In the genomic region with DNA sequence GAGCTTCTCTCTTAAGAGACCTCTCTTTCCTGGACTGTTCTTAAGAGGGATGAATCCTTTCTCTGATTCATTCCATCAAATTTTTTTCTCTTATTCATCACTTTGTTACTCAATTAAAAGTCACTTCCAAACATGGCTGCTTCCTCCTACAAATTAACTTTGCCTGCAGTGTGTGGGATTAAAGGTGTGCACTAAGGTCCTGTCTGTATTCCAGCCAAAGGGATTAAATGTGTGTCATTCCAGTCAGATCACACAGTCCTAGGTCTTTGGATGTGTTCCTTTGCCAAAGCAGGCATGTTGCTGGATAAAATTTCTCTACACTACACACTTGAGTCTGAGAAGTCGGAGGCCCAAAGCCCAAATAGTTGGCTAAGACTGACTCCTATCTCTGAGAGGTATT, we compare ENCODE assay signal across 35 mouse cellular contexts.
"Had no signal": no experiment of that assay in that cellular context is flagged by ENCODE, and none has a peak within 500 bp of the region (broad histone marks: within the 10 kb centered on the region; RNA-seq: fewer than 3 reads in every experiment).

No protein-coding gene starts in this region.

- ATAC-seq: hindbrain, embryonic 16.5 days; hindbrain, postnatal 0 days; inflammation-experienced regulatory T-cells, adult 6 months; intestine, embryonic 15.5 days; intestine, embryonic 16.5 days; intestine, postnatal 0 days had no signal

- H3K36me3 ChIP-seq: heart, embryonic 12.5 days; heart, embryonic 13.5 days; heart, embryonic 15.5 days; hindbrain, embryonic 10.5 days; hindbrain, embryonic 12.5 days; hindbrain, embryonic 13.5 days; hindbrain, embryonic 15.5 days; intestine, embryonic 15.5 days; kidney, embryonic 15.5 days had no signal

- H3K27ac ChIP-seq: heart, embryonic 13.5 days; heart, embryonic 15.5 days; hindbrain, embryonic 10.5 days; hindbrain, embryonic 12.5 days; hindbrain, embryonic 13.5 days; hindbrain, embryonic 14.5 days; hindbrain, embryonic 15.5 days; hindbrain, postnatal 0 days; intestine, embryonic 15.5 days; kidney, embryonic 15.5 days; kidney, postnatal 0 days; layer of hippocampus, adult 2 months; left cerebral cortex, adult 2 months had no signal

- H3K27me3 ChIP-seq: heart, embryonic 12.5 days; heart, embryonic 13.5 days; heart, embryonic 15.5 days; hindbrain, embryonic 12.5 days; hindbrain, embryonic 13.5 days; hindbrain, embryonic 15.5 days; intestine, embryonic 15.5 days; kidney, embryonic 15.5 days had no signal

- DNase-seq: heart, postnatal 10 days; heart, postnatal 14 days; heart, postnatal 36 days; heart, postnatal 4 days; kidney, adult 11 months; kidney, adult 18-20 months; kidney, adult 2 months; kidney, adult 8-10 months; kidney, adult 9 months; kidney, postnatal 10 days; kidney, postnatal 14 days; kidney, postnatal 25 days; kidney, postnatal 36 days; kidney, postnatal 4 days; layer of hippocampus, adult 9-11 months; layer of hippocampus, postnatal 36 days had no signal

- H3K4me2 ChIP-seq: heart, embryonic 11.5 days; heart, embryonic 12.5 days; heart, embryonic 13.5 days; heart, embryonic 15.5 days; hindbrain, embryonic 12.5 days; hindbrain, embryonic 13.5 days; hindbrain, embryonic 14.5 days; hindbrain, embryonic 15.5 days; intestine, embryonic 15.5 days; kidney, embryonic 15.5 days had no signal

- H3K4me1 ChIP-seq: heart, embryonic 12.5 days; heart, embryonic 13.5 days; heart, embryonic 15.5 days; hindbrain, embryonic 10.5 days; hindbrain, embryonic 12.5 days; hindbrain, embryonic 13.5 days; hindbrain, embryonic 15.5 days; intestine, embryonic 15.5 days; kidney, embryonic 15.5 days had no signal

- H3K9ac ChIP-seq: heart, embryonic 12.5 days; heart, embryonic 13.5 days; heart, embryonic 15.5 days; hindbrain, embryonic 12.5 days; hindbrain, embryonic 13.5 days; hindbrain, embryonic 14.5 days; hindbrain, embryonic 15.5 days; intestine, embryonic 15.5 days; kidney, embryonic 15.5 days had no signal

- H3K9me3 ChIP-seq: heart, embryonic 12.5 days; heart, embryonic 13.5 days; heart, embryonic 15.5 days; hindbrain, embryonic 10.5 days; hindbrain, embryonic 12.5 days; hindbrain, embryonic 13.5 days; hindbrain, embryonic 15.5 days; intestine, embryonic 15.5 days; kidney, embryonic 15.5 days had no signal

- H3K4me3 ChIP-seq: heart, embryonic 12.5 days; heart, embryonic 13.5 days; heart, embryonic 15.5 days; hindbrain, embryonic 10.5 days; hindbrain, embryonic 12.5 days; hindbrain, embryonic 13.5 days; hindbrain, embryonic 15.5 days; intestine, embryonic 15.5 days; kidney, embryonic 15.5 days; layer of hippocampus, adult 2 months; left cerebral cortex, adult 2 months had no signal
